Comparison of ENCODE assay signal across 16 mouse cellular contexts in genomic region chr6:89492368-89492767, GRCm38 (mm10).
"Had no signal": no experiment of that assay in that cellular context is flagged by ENCODE, and none has a peak within 500 bp of the region (broad histone marks: within the 10 kb centered on the region; RNA-seq: fewer than 3 reads in every experiment).

No protein-coding gene starts in this region.

- H3K4me2 ChIP-seq: neural tube, embryonic 12.5 days; neural tube, embryonic 13.5 days; neural tube, embryonic 15.5 days; stomach, embryonic 15.5 days had no signal

- H3K36me3 ChIP-seq: neural tube, embryonic 12.5 days; neural tube, embryonic 13.5 days; neural tube, embryonic 15.5 days; stomach, embryonic 15.5 days had no signal

- DNase-seq: retina, postnatal 1 day; right cerebral cortex, adult 18-20 months; right cerebral cortex, postnatal 14 days; right cerebral cortex, postnatal 4 days; spleen, adult 18-20 months; thymus, adult 18-20 months; thymus, adult 2 months; thymus, postnatal 14 days; thymus, postnatal 25 days; thymus, postnatal 36 days; thymus, postnatal 4 days had no signal

- H3K9me3 ChIP-seq: neural tube, embryonic 12.5 days; neural tube, embryonic 13.5 days; neural tube, embryonic 15.5 days; stomach, embryonic 15.5 days had no signal

- H3K27me3 ChIP-seq: neural tube, embryonic 12.5 days; neural tube, embryonic 13.5 days; neural tube, embryonic 15.5 days; stomach, embryonic 15.5 days had no signal

- H3K9ac ChIP-seq: neural tube, embryonic 12.5 days; neural tube, embryonic 13.5 days; neural tube, embryonic 15.5 days; stomach, embryonic 15.5 days had no signal

- H3K4me3 ChIP-seq: neural tube, embryonic 12.5 days; neural tube, embryonic 13.5 days; neural tube, embryonic 15.5 days; stomach, embryonic 15.5 days had no signal

- H3K4me1 ChIP-seq: neural tube, embryonic 12.5 days; neural tube, embryonic 13.5 days; neural tube, embryonic 15.5 days; stomach, embryonic 15.5 days had no signal

- H3K27ac ChIP-seq: neural tube, embryonic 12.5 days; neural tube, embryonic 13.5 days; neural tube, embryonic 15.5 days; stomach, embryonic 15.5 days; stomach, postnatal 0 days had no signal
